Mouse (Mus musculus): ENCODE results near the gene Npff. TPM values are rescaled to one million over a fixed set of nuclear protein-coding genes. Genes with fewer than 3 reads are reported as not detected.

Npff gene
- total and polyA plus RNA-seq, 3 experiments, result 0.92 to 3.2 (median 1.1) TPM

DNA sequence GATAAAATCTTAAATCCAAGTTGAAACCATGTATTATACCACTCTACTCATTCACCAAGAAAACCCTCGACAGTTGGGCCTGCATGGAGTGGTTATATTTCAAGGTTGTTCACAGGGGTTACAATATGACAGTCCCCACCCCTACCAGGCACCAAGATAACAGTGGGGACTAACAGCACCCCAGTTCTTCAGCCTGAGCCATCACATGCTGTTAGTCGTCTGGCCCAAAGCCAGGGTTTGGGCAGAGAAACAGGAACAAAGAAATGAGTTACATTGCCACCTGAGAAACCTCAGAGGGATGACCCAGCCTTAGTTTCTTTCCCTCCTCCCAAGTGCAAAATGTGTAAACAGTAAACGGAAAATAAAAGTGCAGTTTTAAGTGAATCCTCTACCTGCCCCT, 25.4 kb downstream of the Npff start:
- TF ChIP-seq GATA1 (IDR thresholded peaks at IDR 0.05; ENCODE audit: borderline replicate concordance, low read length), result no peak
- no peak for TF ChIP-seq POLR2AphosphoS5 (IDR thresholded peaks at IDR 0.05; ENCODE audit: insufficient replicate concordance, low read depth, low read length)
- no peak for TF ChIP-seq CTCF (IDR thresholded peaks at IDR 0.05; ENCODE audit: low read depth, low read length)
- no peak for TF ChIP-seq TAL1 (conservative IDR thresholded peaks at IDR 0.05; ENCODE audit: low read depth, low read length)
- no peak for TF ChIP-seq GATA2 (IDR thresholded peaks at IDR 0.05; ENCODE audit: borderline replicate concordance, low read depth, low read length)
- Histone ChIP-seq H3K4me3 (ENCODE audit: low read depth, low read length) (no peak overlapping the region), H3K4me1 (ENCODE audit: insufficient read depth, low read depth, low read length) (peaks cover 23% of the 10 kb centered on the region), H3K36me3 (replicated peaks) (peaks cover 97% of the 10 kb centered on the region), H3K9me3 (replicated peaks) (no peaks in the 10 kb centered on the region), H3K27me3 (ENCODE audit: insufficient read depth, low read length) (no peaks in the 10 kb centered on the region)
- DNase-seq (ENCODE audit: low spot score), result no peak
- ATAC-seq (ENCODE audit: extremely low read depth, insufficient number of reproducible peaks, low FRiP score, poor library complexity, severe bottlenecking), result no peak

DNA sequence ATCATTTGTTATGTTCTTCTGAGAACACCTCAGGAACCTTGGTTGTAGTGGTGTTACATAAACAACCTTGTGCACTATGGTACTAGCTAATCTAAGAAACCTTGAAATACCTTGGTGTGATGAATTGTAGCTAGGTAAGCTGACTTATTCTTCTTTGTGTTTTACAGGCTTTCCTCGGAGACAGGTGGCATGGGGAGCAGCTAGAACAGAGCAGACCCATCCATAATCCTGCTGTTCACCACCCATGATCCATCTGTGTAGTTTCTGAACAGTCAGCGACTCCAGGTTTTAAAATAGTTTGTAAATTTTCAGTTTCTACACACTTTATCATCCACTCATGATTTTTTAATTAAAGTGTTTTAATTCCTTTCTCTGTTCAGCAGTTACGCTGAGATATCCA, 26.4 kb downstream of the Npff start:
- no peaks in the 10 kb centered on the region for H3K27me3 ChIP-seq (ENCODE audit: insufficient read depth, low read length)
- no peaks in the 10 kb centered on the region for H3K9me3 ChIP-seq (replicated peaks)
- DNase-seq (ENCODE audit: low spot score), result no peak
- H3K36me3 ChIP-seq (replicated peaks), result peaks cover 97% of the 10 kb centered on the region
- peaks cover 26% of the 10 kb centered on the region for H3K4me1 ChIP-seq (ENCODE audit: insufficient read depth, low read depth, low read length)
- H3K4me3 ChIP-seq (ENCODE audit: low read depth, low read length), result no peak overlapping the region
- TF ChIP-seq CTCF (IDR thresholded peaks at IDR 0.05; ENCODE audit: low read depth, low read length) (no peak), POLR2AphosphoS5 (IDR thresholded peaks at IDR 0.05; ENCODE audit: insufficient replicate concordance, low read depth, low read length) (no peak), GATA2 (IDR thresholded peaks at IDR 0.05; ENCODE audit: borderline replicate concordance, low read depth, low read length) (no peak), TAL1 (conservative IDR thresholded peaks at IDR 0.05; ENCODE audit: low read depth, low read length) (no peak), GATA1 (IDR thresholded peaks at IDR 0.05; ENCODE audit: borderline replicate concordance, low read length) (no peak)
- ATAC-seq (ENCODE audit: extremely low read depth, insufficient number of reproducible peaks, low FRiP score, poor library complexity, severe bottlenecking), result no peak

DNA sequence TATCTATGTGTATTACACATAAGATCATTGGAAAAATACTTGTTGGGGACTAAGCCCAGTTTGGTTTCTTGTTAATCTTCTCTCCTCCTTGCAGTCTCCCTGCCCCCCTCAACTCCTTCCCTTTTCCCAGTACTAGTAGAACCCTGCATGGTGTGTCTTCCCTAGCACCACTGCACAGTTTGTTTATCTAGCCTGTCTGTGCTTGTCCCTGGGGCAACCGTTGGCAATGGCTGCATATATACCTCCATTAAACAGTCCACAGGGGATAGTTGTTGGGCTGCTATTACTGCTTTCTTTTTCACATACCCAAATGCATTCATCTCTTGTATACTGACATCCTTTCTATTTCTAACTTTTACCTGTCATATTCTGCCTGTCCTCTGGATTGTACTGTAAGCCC, 37.1 kb downstream of the Npff start:
- Histone ChIP-seq H3K36me3 (replicated peaks) (peaks cover 92% of the 10 kb centered on the region), H3K4me1 (ENCODE audit: insufficient read depth, low read depth, low read length) (peaks cover 23% of the 10 kb centered on the region), H3K4me3 (ENCODE audit: low read depth, low read length) (no peak overlapping the region), H3K27me3 (ENCODE audit: insufficient read depth, low read length) (no peaks in the 10 kb centered on the region), H3K9me3 (replicated peaks) (no peaks in the 10 kb centered on the region)
- TF ChIP-seq GATA1 (IDR thresholded peaks at IDR 0.05; ENCODE audit: borderline replicate concordance, low read length) (no peak), TAL1 (conservative IDR thresholded peaks at IDR 0.05; ENCODE audit: low read depth, low read length) (no peak), CTCF (IDR thresholded peaks at IDR 0.05; ENCODE audit: low read depth, low read length) (no peak), POLR2AphosphoS5 (IDR thresholded peaks at IDR 0.05; ENCODE audit: insufficient replicate concordance, low read depth, low read length) (no peak), GATA2 (IDR thresholded peaks at IDR 0.05; ENCODE audit: borderline replicate concordance, low read depth, low read length) (no peak)
- DNase-seq (ENCODE audit: low spot score) (no peak), ATAC-seq (ENCODE audit: extremely low read depth, insufficient number of reproducible peaks, low FRiP score, poor library complexity, severe bottlenecking) (no peak)

- no peak for DNase-seq (ENCODE audit: low spot score)
- no peak for TF ChIP-seq CTCF (IDR thresholded peaks at IDR 0.05; ENCODE audit: low read depth, low read length)
- TF ChIP-seq POLR2AphosphoS5 (IDR thresholded peaks at IDR 0.05; ENCODE audit: insufficient replicate concordance, low read depth, low read length), result no peak
- no peak for TF ChIP-seq GATA1 (IDR thresholded peaks at IDR 0.05; ENCODE audit: borderline replicate concordance, low read length)
- TF ChIP-seq GATA2 (IDR thresholded peaks at IDR 0.05; ENCODE audit: borderline replicate concordance, low read depth, low read length), result no peak
- no peak for TF ChIP-seq TAL1 (conservative IDR thresholded peaks at IDR 0.05; ENCODE audit: low read depth, low read length)
- peaks cover 23% of the 10 kb centered on the region for H3K4me1 ChIP-seq (ENCODE audit: insufficient read depth, low read depth, low read length)
- no peak overlapping the region for H3K4me3 ChIP-seq (ENCODE audit: low read depth, low read length)
- no peaks in the 10 kb centered on the region for H3K27me3 ChIP-seq (ENCODE audit: insufficient read depth, low read length)
- H3K9me3 ChIP-seq (replicated peaks), result no peaks in the 10 kb centered on the region
- no peak for ATAC-seq (ENCODE audit: extremely low read depth, insufficient number of reproducible peaks, low FRiP score, poor library complexity, severe bottlenecking)
- peaks cover 92% of the 10 kb centered on the region for H3K36me3 ChIP-seq (replicated peaks)
Observed at GRCm38 (mm10) chr15:102485853-102486252, 38.9 kb downstream of the Npff start.

DNA sequence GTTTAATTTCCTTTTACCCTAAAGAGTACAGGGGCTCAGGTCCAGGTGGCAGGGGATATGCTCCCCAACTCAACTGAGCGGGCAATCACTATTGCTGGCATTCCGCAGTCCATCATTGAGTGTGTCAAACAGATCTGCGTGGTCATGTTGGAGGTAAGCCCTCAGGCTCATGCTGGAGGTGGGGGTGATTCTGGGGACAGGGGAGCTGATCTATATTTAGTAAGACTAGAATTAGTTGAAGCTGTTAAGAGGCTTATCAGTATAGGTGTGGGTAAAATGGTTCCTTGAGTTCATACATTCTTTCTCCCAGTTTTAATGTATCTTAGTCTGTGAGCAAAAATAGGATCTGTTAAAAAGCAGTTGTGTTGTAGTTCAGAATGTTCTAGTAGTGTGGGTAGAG, 41.6 kb downstream of the Npff start:
- TF ChIP-seq POLR2AphosphoS5 (IDR thresholded peaks at IDR 0.05; ENCODE audit: insufficient replicate concordance, low read depth, low read length) (no peak), CTCF (IDR thresholded peaks at IDR 0.05; ENCODE audit: low read depth, low read length) (no peak), TAL1 (conservative IDR thresholded peaks at IDR 0.05; ENCODE audit: low read depth, low read length) (no peak), GATA1 (IDR thresholded peaks at IDR 0.05; ENCODE audit: borderline replicate concordance, low read length) (no peak), GATA2 (IDR thresholded peaks at IDR 0.05; ENCODE audit: borderline replicate concordance, low read depth, low read length) (no peak)
- Histone ChIP-seq H3K4me1 (ENCODE audit: insufficient read depth, low read depth, low read length) (peaks cover 23% of the 10 kb centered on the region), H3K4me3 (ENCODE audit: low read depth, low read length) (no peak overlapping the region), H3K27me3 (ENCODE audit: insufficient read depth, low read length) (no peaks in the 10 kb centered on the region), H3K9me3 (replicated peaks) (no peaks in the 10 kb centered on the region), H3K36me3 (replicated peaks) (peaks cover 90% of the 10 kb centered on the region)
- DNase-seq (ENCODE audit: low spot score) (no peak), ATAC-seq (ENCODE audit: extremely low read depth, insufficient number of reproducible peaks, low FRiP score, poor library complexity, severe bottlenecking) (no peak)

GRCm38 (mm10) chr15:102474520-102474919, 50.2 kb downstream of the Npff start:
- Histone ChIP-seq H3K36me3 (replicated peaks) (peaks cover 65% of the 10 kb centered on the region), H3K4me3 (ENCODE audit: low read depth, low read length) (no peak overlapping the region), H3K9me3 (replicated peaks) (no peaks in the 10 kb centered on the region), H3K27me3 (ENCODE audit: insufficient read depth, low read length) (no peaks in the 10 kb centered on the region), H3K4me1 (ENCODE audit: insufficient read depth, low read depth, low read length) (peaks cover 12% of the 10 kb centered on the region)
- no peak for ATAC-seq (ENCODE audit: extremely low read depth, insufficient number of reproducible peaks, low FRiP score, poor library complexity, severe bottlenecking)
- no peak for TF ChIP-seq TAL1 (conservative IDR thresholded peaks at IDR 0.05; ENCODE audit: low read depth, low read length)
- no peak for TF ChIP-seq GATA1 (IDR thresholded peaks at IDR 0.05; ENCODE audit: borderline replicate concordance, low read length)
- no peak for TF ChIP-seq POLR2AphosphoS5 (IDR thresholded peaks at IDR 0.05; ENCODE audit: insufficient replicate concordance, low read depth, low read length)
- TF ChIP-seq GATA2 (IDR thresholded peaks at IDR 0.05; ENCODE audit: borderline replicate concordance, low read depth, low read length), result no peak
- no peak for TF ChIP-seq CTCF (IDR thresholded peaks at IDR 0.05; ENCODE audit: low read depth, low read length)
- no peak for DNase-seq (ENCODE audit: low spot score)

Other genes starting within 250 kb of the Npff start
- gene Mfsd5, start 245.5 kb downstream of the Npff start, total RNA-seq (2014; fragmentation: Nextera tagmentation), result 24.5 and 25.8 TPM in 2 replicates
- 31.1 and 37.2 TPM in 2 replicates for gene Mfsd5, start 245.5 kb downstream of the Npff start, total RNA-seq (2017)
- 66.2 and 75.3 TPM in 2 replicates for gene Mfsd5, start 245.5 kb downstream of the Npff start, polyA plus RNA-seq (2012)
- gene Espl1, start 228.7 kb downstream of the Npff start, total RNA-seq (2014; fragmentation: Nextera tagmentation), result 91.0 and 145 TPM in 2 replicates
- 15.8 and 23.8 TPM in 2 replicates for gene Espl1, start 228.7 kb downstream of the Npff start, total RNA-seq (2017)
- gene Espl1, start 228.7 kb downstream of the Npff start, polyA plus RNA-seq (2012), result 33.1 and 35.5 TPM in 2 replicates
- gene Pfdn5, start 198.8 kb downstream of the Npff start, total RNA-seq (2014; fragmentation: Nextera tagmentation), result 113 and 119 TPM in 2 replicates
- 271 and 276 TPM in 2 replicates for gene Pfdn5, start 198.8 kb downstream of the Npff start, total RNA-seq (2017)
- 13.6 and 23.0 TPM in 2 replicates for gene Pfdn5, start 198.8 kb downstream of the Npff start, polyA plus RNA-seq (2012)
- gene Myg1, start 193.2 kb downstream of the Npff start, total RNA-seq (2014; fragmentation: Nextera tagmentation), result 37.5 and 45.9 TPM in 2 replicates
- 30.1 and 35.2 TPM in 2 replicates for gene Myg1, start 193.2 kb downstream of the Npff start, total RNA-seq (2017)
- gene Myg1, start 193.2 kb downstream of the Npff start, polyA plus RNA-seq (2012), result 72.6 and 87.5 TPM in 2 replicates
- gene Aaas, start 174.2 kb downstream of the Npff start, total RNA-seq (2014; fragmentation: Nextera tagmentation), result 187 and 217 TPM in 2 replicates
- 110 and 126 TPM in 2 replicates for gene Aaas, start 174.2 kb downstream of the Npff start, total RNA-seq (2017)
- gene Aaas, start 174.2 kb downstream of the Npff start, polyA plus RNA-seq (2012), result 199 and 288 TPM in 2 replicates
- not detected in 2 replicates for gene Sp7, start 157.8 kb downstream of the Npff start, total RNA-seq (2014; fragmentation: Nextera tagmentation)
- gene Sp7, start 157.8 kb downstream of the Npff start, total RNA-seq (2017), result 0.06 and 0.16 TPM in 2 replicates
- gene Sp7, start 157.8 kb downstream of the Npff start, polyA plus RNA-seq (2012), result not detected in 2 replicates
- gene Sp1, start 118.8 kb downstream of the Npff start, total RNA-seq (2014; fragmentation: Nextera tagmentation), result 92.4 and 93.8 TPM in 2 replicates
- gene Sp1, start 118.8 kb downstream of the Npff start, total RNA-seq (2017), result 42.3 and 50.5 TPM in 2 replicates
- 16.4 and 35.8 TPM in 2 replicates for gene Sp1, start 118.8 kb downstream of the Npff start, polyA plus RNA-seq (2012)
- not detected in 2 replicates for gene Amhr2, start 79.6 kb downstream of the Npff start, total RNA-seq (2014; fragmentation: Nextera tagmentation)
- gene Amhr2, start 79.6 kb downstream of the Npff start, total RNA-seq (2017), result not detected in 2 replicates
- not detected in 2 replicates for gene Amhr2, start 79.6 kb downstream of the Npff start, polyA plus RNA-seq (2012)
- 78.6 and 94.0 TPM in 2 replicates for gene Prr13, start 65.9 kb downstream of the Npff start, total RNA-seq (2014; fragmentation: Nextera tagmentation)
- gene Prr13, start 65.9 kb downstream of the Npff start, total RNA-seq (2017), result 84.1 and 86.0 TPM in 2 replicates
- gene Prr13, start 65.9 kb downstream of the Npff start, polyA plus RNA-seq (2012), result 122 and 254 TPM in 2 replicates
- gene Pcbp2, start 54.4 kb downstream of the Npff start, total RNA-seq (2014; fragmentation: Nextera tagmentation), result 1,640 and 1,748 TPM in 2 replicates
- gene Pcbp2, start 54.4 kb downstream of the Npff start, total RNA-seq (2017), result 202 and 214 TPM in 2 replicates
- gene Pcbp2, start 54.4 kb downstream of the Npff start, polyA plus RNA-seq (2012), result 660 and 876 TPM in 2 replicates
- 28.7 TPM in 1 of 2 replicates, not detected in the other for gene Gm10337, start 21.2 kb downstream of the Npff start, total RNA-seq (2014; fragmentation: Nextera tagmentation)
- gene Gm10337, start 21.2 kb downstream of the Npff start, total RNA-seq (2017), result not detected in 2 replicates
- not detected in 2 replicates for gene Gm10337, start 21.2 kb downstream of the Npff start, polyA plus RNA-seq (2012)
- gene Map3k12, start 7.9 kb downstream of the Npff start, total RNA-seq (2014; fragmentation: Nextera tagmentation), result 0.75 and 1.4 TPM in 2 replicates
- gene Map3k12, start 7.9 kb downstream of the Npff start, total RNA-seq (2017), result 1.9 TPM in 2 replicates
- 0.60 and 0.72 TPM in 2 replicates for gene Map3k12, start 7.9 kb downstream of the Npff start, polyA plus RNA-seq (2012)
- 9.5 and 11.6 TPM in 2 replicates for gene Tarbp2, start 6.8 kb downstream of the Npff start, total RNA-seq (2014; fragmentation: Nextera tagmentation)
- 32.9 and 41.6 TPM in 2 replicates for gene Tarbp2, start 6.8 kb downstream of the Npff start, total RNA-seq (2017)
- gene Tarbp2, start 6.8 kb downstream of the Npff start, polyA plus RNA-seq (2012), result 58.6 and 63.8 TPM in 2 replicates
- not detected in 2 replicates for gene Gm28047, start 100.1 kb upstream of the Npff start, total RNA-seq (2014; fragmentation: Nextera tagmentation)
- not detected in 2 replicates for gene Gm28047, start 100.1 kb upstream of the Npff start, total RNA-seq (2017)
- 0.04 TPM in 1 of 2 replicates, not detected in the other for gene Gm28047, start 100.1 kb upstream of the Npff start, polyA plus RNA-seq (2012)
- gene Atf7, start 100.5 kb upstream of the Npff start, total RNA-seq (2014; fragmentation: Nextera tagmentation), result 188 and 200 TPM in 2 replicates
- 19.4 and 29.3 TPM in 2 replicates for gene Atf7, start 100.5 kb upstream of the Npff start, total RNA-seq (2017)
- gene Atf7, start 100.5 kb upstream of the Npff start, polyA plus RNA-seq (2012), result 13.6 and 14.6 TPM in 2 replicates
- gene Atp5g2, start 147.4 kb upstream of the Npff start, total RNA-seq (2014; fragmentation: Nextera tagmentation), result 274 and 321 TPM in 2 replicates
- gene Atp5g2, start 147.4 kb upstream of the Npff start, total RNA-seq (2017), result 77.5 and 80.3 TPM in 2 replicates
- gene Atp5g2, start 147.4 kb upstream of the Npff start, polyA plus RNA-seq (2012), result 130 and 167 TPM in 2 replicates
- 41.0 and 46.7 TPM in 2 replicates for gene Calcoco1, start 197.2 kb upstream of the Npff start, total RNA-seq (2014; fragmentation: Nextera tagmentation)
- gene Calcoco1, start 197.2 kb upstream of the Npff start, total RNA-seq (2017), result 12.3 and 14.5 TPM in 2 replicates
- 14.4 and 15.2 TPM in 2 replicates for gene Calcoco1, start 197.2 kb upstream of the Npff start, polyA plus RNA-seq (2012)

Measured in G1E (cell line).